Mouse (Mus musculus) midbrain, embryonic 11.5 days (tissue): ENCODE data around the gene Ugt2b1. TPM values are rescaled to one million over a fixed set of nuclear protein-coding genes. Genes with fewer than 3 reads are reported as not detected.
"Not testable (repeated sequence)": the region's sequence is repeated elsewhere in the genome, so short reads cannot be mapped to it uniquely, and the experiment has no call there.

Source experiments
- ATAC-seq: fragments of 200-750 bp; cut with Nextera tagmentation; 2 replicates; pipeline ENCODE4 v1.8.0; 2017; ENCODE audit warnings: moderate TSS enrichment, moderate library complexity; ENCODE audit not compliant: low FRiP score
- DNase-seq: peaks from one replicate; pipeline ENCODE4 v3.0.0; 2015; ENCODE audit warnings: low spot score; ENCODE audit errors: missing footprints
- H3K27ac ChIP-seq: fragments of 300-500 bp; sonication (generic); 2 replicates; pipeline ENCODE4 v1.5.1; 2014; ENCODE audit warnings: low read depth, low read length
- H3K27me3 ChIP-seq: fragments of 300-500 bp; sonication (generic); 2 replicates; pipeline ENCODE4 v1.6.1; 2014; ENCODE audit warnings: mild to moderate bottlenecking, low read length, moderate library complexity, mixed read lengths; ENCODE audit not compliant: control insufficient read depth, insufficient read depth
- H3K36me3 ChIP-seq: fragments of 300-500 bp; sonication (generic); 2 replicates; pipeline ENCODE4 v1.6.1; 2014; ENCODE audit warnings: mild to moderate bottlenecking, low read length, moderate library complexity, mixed read lengths; ENCODE audit not compliant: control insufficient read depth, insufficient read depth
- H3K4me1 ChIP-seq: fragments of 300-500 bp; sonication (generic); 2 replicates; pipeline ENCODE4 v1.6.1; 2014; ENCODE audit warnings: low read length; ENCODE audit not compliant: control insufficient read depth, insufficient read depth
- H3K4me2 ChIP-seq: fragments of 300-500 bp; sonication (generic); 2 replicates; pipeline ENCODE4 v1.6.1; 2014; ENCODE audit warnings: mild to moderate bottlenecking, moderate library complexity
- H3K4me3 ChIP-seq: fragments of 300-500 bp; sonication (generic); 2 replicates; pipeline ENCODE4 v1.5.1; 2014; ENCODE audit warnings: low read depth, low read length
- H3K9ac ChIP-seq: fragments of 300-500 bp; sonication (generic); 2 replicates; pipeline ENCODE4 v1.6.1; 2014; ENCODE audit warnings: low read length
- H3K9me3 ChIP-seq: fragments of 300-500 bp; sonication (generic); 2 replicates; pipeline ENCODE4 v1.6.1; 2016; ENCODE audit warnings: low read length; ENCODE audit not compliant: control insufficient read depth
- WGBS: fragments of 180-500 bp; shearing (Covaris S2); extraction: QIAGEN DNeasy Blood & Tissue Kit; methylation state at CpG from one replicate; pipeline ENCODE4 v1.1.7; 2014; 5-methylcytosine and 5-hydroxymethylcytosine counted together
- polyA plus RNA-seq: library from polyadenylated mRNA; unstranded; fragments of >200 nt; fragmentation: Nextera tagmentation; extraction: Ambion mirVana; gene quantifications from 2 replicates; pipeline ENCODE4 v1.2.1, GENCODE M21; 2014

The Ugt2b1 gene
- polyA plus RNA-seq, result not detected in 2 replicates

DNA sequence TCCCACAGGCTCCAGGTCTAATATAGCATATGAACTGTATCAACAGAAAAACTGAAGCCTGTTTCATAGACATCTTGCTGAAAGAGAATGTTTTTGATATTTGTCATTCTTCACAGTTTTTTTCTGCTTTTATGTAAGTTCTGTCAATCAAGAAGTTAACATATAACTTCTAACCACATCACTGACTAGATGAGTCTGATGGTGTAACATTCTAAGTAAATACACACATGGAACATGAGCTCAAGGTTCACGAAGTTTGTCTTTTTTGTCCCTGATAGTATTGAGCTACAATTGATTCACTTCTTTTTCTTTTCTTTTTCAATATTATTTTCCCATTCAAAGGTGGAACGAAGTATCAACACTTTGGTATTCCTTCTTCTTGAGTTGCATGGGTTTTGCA is at the start of gene Ugt2b1:
TSS of gene Ugt2b1 (minus strand) at position 105 of the 400 bp plus-strand sequence.
- DNase-seq, result no peak
- no peaks in the 10 kb centered on the region for H3K36me3 ChIP-seq
- ATAC-seq, result no peak
- no peaks in the 10 kb centered on the region for H3K27me3 ChIP-seq
- H3K27ac ChIP-seq, result no peak within 1 kb of the TSS
- no peak within 1 kb of the TSS for H3K9ac ChIP-seq
- H3K4me2 ChIP-seq, result no peak within 1 kb of the TSS
- no peak within 1 kb of the TSS for H3K4me3 ChIP-seq
- H3K4me1 ChIP-seq, result no peaks in the 10 kb centered on the region
- 77% methylated on average over 2 of the region's 2 CpGs for WGBS
- H3K9me3 ChIP-seq, result no peaks in the 10 kb centered on the region

DNA sequence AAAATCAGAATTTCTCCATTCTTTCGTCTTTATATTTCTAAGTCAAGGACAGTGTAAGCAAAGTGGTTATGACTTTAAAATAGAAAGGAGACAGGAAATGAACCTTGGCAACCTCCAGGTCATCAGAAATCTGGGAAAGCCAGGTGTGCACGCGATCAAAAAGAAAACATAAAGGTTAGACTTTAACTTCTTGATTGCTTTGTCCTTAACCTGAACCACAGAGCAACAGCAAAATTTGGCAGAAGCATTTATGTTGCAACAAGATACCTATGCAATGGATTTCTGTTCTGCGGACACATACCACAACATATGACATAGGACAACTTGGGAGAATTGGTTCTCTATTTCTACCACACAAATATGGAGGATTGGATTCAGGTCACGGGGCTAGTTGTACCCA is 40.9 kb upstream of the Ugt2b1 start:
- H3K36me3 ChIP-seq, ATAC-seq, H3K9me3 ChIP-seq, H3K4me1 ChIP-seq, DNase-seq, H3K4me3 ChIP-seq, H3K4me2 ChIP-seq, H3K27me3 ChIP-seq, H3K9ac ChIP-seq, H3K27ac ChIP-seq: not testable (repeated sequence)
- 89% methylated on average over 5 of the region's 5 CpGs for WGBS

DNA sequence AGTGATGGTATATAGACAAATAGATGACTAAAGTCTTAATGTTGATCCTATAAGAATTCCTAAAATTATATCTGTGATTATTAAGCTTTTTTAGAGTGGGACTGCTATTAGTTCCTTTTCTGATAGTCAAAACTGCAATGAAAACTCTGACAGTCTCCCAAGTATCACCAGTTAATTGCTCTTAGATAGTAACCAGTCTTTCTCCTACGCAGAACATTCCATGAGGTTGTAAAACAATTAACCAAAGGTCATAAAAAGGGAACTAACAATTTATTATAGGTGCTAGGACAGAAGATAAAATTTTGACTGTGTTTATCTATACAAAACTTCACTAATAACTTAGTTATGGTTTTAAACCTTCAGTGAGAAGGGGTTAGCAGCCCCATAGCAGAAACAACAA is 36.5 kb upstream of the Ugt2b1 start:
- H3K27ac ChIP-seq, H3K4me1 ChIP-seq, H3K4me2 ChIP-seq, H3K36me3 ChIP-seq, H3K4me3 ChIP-seq, ATAC-seq, H3K27me3 ChIP-seq, H3K9ac ChIP-seq, H3K9me3 ChIP-seq, DNase-seq: not testable (repeated sequence)
- WGBS, result 90% methylated on average over 1 of the region's 1 CpGs

GRCm38 (mm10) chr5:86961587-86962358 is 35.4 kb upstream of the Ugt2b1 start:
- 79% methylated on average over 3 of the region's 3 CpGs for WGBS
- no peak overlapping the region for H3K4me2 ChIP-seq

GRCm38 (mm10) chr5:86960504-86960903 is 34.2 kb upstream of the Ugt2b1 start:
- H3K4me2 ChIP-seq, result no peak overlapping the region
- H3K36me3 ChIP-seq, result no peaks in the 10 kb centered on the region
- H3K4me1 ChIP-seq, result no peaks in the 10 kb centered on the region
- WGBS, result 86% methylated on average over 3 of the region's 3 CpGs
- H3K9me3 ChIP-seq, result no peaks in the 10 kb centered on the region
- H3K9ac ChIP-seq, result no peak overlapping the region
- no peak for DNase-seq
- H3K4me3 ChIP-seq, result no peak overlapping the region
- H3K27ac ChIP-seq, result no peak overlapping the region
- ATAC-seq, result no peak
- no peaks in the 10 kb centered on the region for H3K27me3 ChIP-seq

More at GRCm38 (mm10) chr5:86961587-86962358, 35.4 kb upstream of the Ugt2b1 start:
- Histone ChIP-seq H3K27me3 (no peaks in the 10 kb centered on the region), H3K9me3 (no peaks in the 10 kb centered on the region), H3K4me1 (no peaks in the 10 kb centered on the region), H3K4me3 (no peak overlapping the region), H3K9ac (no peak overlapping the region), H3K36me3 (no peaks in the 10 kb centered on the region), H3K27ac (no peak overlapping the region)
- no peak for DNase-seq
- no peak for ATAC-seq

DNA sequence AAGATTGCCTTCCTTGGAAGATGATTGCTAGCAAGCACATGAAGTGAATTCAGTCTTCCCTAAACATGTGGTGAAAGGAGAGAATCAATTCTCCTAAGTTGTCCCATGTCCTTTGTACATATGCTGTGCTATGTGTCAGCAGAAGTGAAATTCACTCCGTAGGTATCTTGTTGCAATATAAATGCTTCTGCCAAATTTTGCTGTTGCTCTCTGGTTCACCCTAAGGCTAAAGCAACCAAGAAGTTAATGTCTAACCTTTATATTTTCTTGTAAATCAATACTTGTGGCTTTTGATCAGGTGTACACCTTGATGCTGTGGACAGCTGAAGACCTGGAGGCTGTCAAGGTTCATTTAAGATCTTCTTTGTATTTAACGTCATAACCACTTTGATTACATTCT is 15.8 kb upstream of the Ugt2b1 start:
- ATAC-seq (no peak), DNase-seq (no peak)
- H3K9ac ChIP-seq, result no peak overlapping the region
- no peak overlapping the region for H3K4me2 ChIP-seq
- no peak overlapping the region for H3K4me3 ChIP-seq
- whole genome bisulfite sequencing, result 90% methylated on average over 2 of the region's 2 CpGs
- H3K27me3 ChIP-seq, result no peaks in the 10 kb centered on the region
- H3K27ac ChIP-seq, result no peak overlapping the region
- no peaks in the 10 kb centered on the region for H3K36me3 ChIP-seq
- no peaks in the 10 kb centered on the region for H3K9me3 ChIP-seq
- H3K4me1 ChIP-seq, result no peaks in the 10 kb centered on the region

DNA sequence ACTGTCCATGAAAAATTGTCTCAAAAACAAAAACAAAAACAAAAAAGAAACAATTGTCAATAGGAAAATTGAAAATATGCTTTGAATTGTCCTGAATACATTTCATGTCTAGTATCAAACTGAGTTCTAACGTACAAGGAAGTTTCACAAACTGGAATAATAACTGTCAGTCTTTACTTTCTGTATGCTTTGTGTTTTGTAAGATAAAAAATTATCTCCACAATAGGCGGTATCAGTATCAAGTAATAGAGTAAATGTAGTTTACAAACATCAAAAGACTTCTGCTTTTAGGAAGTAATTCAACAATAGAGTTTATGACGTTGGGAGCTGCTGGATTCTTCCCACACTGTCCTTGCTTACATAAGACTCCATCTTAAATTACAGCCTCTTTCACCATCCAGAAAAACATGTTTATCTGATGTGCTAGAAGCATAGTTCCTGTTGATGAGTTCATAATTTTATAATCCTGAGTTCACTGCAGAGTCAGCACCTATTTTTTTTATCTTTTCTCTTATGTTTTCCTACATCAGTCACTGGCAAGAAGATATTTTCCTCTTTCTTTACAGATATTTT is 5.6 kb downstream of the Ugt2b1 start:
- ATAC-seq (no peak), DNase-seq (no peak)
- no peaks in the 10 kb centered on the region for H3K9me3 ChIP-seq
- no peaks in the 10 kb centered on the region for H3K27me3 ChIP-seq
- no peak overlapping the region for H3K4me2 ChIP-seq
- 73% methylated on average over 3 of the region's 3 CpGs for WGBS
- H3K4me3 ChIP-seq, result no peak overlapping the region
- H3K27ac ChIP-seq, result no peak overlapping the region
- H3K4me1 ChIP-seq, result no peaks in the 10 kb centered on the region
- H3K9ac ChIP-seq, result no peak overlapping the region
- H3K36me3 ChIP-seq, result no peaks in the 10 kb centered on the region

DNA sequence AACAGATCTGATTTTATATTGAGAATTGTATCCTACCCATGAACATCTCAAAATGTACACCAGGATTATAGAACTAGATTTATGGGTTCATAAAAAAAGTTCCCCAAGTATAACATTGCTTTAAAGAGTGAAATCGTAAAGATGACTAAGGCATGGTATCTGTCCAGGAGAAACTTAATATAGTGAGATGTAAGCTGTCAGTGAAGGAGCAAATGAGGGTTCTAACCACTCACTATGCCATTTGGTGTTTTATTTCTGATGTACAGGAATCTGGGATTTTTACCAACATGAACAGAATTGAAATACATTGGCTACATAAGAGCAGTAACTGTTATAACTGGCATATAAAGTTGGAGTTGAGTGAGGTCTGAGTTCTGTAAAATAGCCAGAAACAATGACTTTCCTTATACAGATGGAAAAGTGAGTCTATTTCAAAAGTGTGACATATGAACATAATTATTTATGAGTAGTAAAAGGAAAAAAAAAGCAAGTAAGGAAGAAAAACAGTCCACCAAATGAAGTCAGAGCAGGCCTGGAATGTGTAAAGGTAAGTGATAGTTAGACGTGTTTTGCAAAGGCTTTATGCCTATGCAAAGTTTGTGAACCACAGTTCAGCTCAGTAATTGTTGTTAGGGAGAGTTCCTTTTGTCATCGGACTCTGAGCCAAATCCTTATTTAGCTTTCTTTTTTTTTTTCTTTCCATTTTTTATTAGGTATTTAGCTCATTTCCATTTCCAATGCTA is 14.8 kb downstream of the Ugt2b1 start:
- Histone ChIP-seq H3K4me1 (no peaks in the 10 kb centered on the region), H3K4me2 (no peak overlapping the region), H3K9me3 (no peaks in the 10 kb centered on the region), H3K4me3 (no peak overlapping the region), H3K9ac (no peak overlapping the region), H3K27me3 (no peaks in the 10 kb centered on the region), H3K27ac (no peak overlapping the region), H3K36me3 (no peaks in the 10 kb centered on the region)
- DNase-seq (no peak), ATAC-seq (no peak)
- 82% methylated on average over 3 of the region's 3 CpGs for WGBS

- H3K27ac ChIP-seq, result no peak overlapping the region
- H3K4me3 ChIP-seq, result no peak overlapping the region
- DNase-seq (no peak), ATAC-seq (no peak)
- no peaks in the 10 kb centered on the region for H3K9me3 ChIP-seq
- WGBS, result 75% methylated on average over 1 of the region's 1 CpGs
- H3K4me1 ChIP-seq, result no peaks in the 10 kb centered on the region
- no peak overlapping the region for H3K4me2 ChIP-seq
- no peaks in the 10 kb centered on the region for H3K36me3 ChIP-seq
- no peak overlapping the region for H3K9ac ChIP-seq
- H3K27me3 ChIP-seq, result no peaks in the 10 kb centered on the region
Measured at GRCm38 (mm10) chr5:86910770-86911169, 15.6 kb downstream of the Ugt2b1 start.
